Mouse (Mus musculus) embryonic facial prominence, embryonic 15.5 days (tissue): ENCODE results near the gene 1600014C10Rik. TPM values are rescaled to one million over a fixed set of nuclear protein-coding genes. Genes with fewer than 3 reads are reported as not detected.

ENCODE experiments used
- ATAC-seq: fragments of 200-750 bp; cut with Nextera tagmentation; 2 replicates; pipeline ENCODE4 v1.8.0; 2017; ENCODE audit warnings: low read depth, moderate TSS enrichment; ENCODE audit not compliant: insufficient number of reproducible peaks, low FRiP score, low TSS enrichment
- H3K27ac ChIP-seq: fragments of 300-500 bp; sonication (generic); replicated peaks from 2 replicates; pipeline ENCODE4 v1.5.1; 2015; ENCODE audit warnings: mild to moderate bottlenecking, inconsistent platforms
- H3K27me3 ChIP-seq: fragments of 300-500 bp; sonication (generic); 2 replicates; pipeline ENCODE4 v1.6.1; 2015; ENCODE audit warnings: inconsistent platforms
- H3K36me3 ChIP-seq: fragments of 300-500 bp; sonication (generic); 2 replicates; pipeline ENCODE4 v1.6.1; 2015; ENCODE audit warnings: mild to moderate bottlenecking, inconsistent platforms
- H3K4me1 ChIP-seq: fragments of 300-500 bp; sonication (generic); 2 replicates; pipeline ENCODE4 v1.6.1; 2015; ENCODE audit warnings: inconsistent platforms
- H3K4me2 ChIP-seq: fragments of 300-500 bp; sonication (generic); replicated peaks from 2 replicates; pipeline ENCODE4 v1.6.1; 2015; ENCODE audit warnings: mild to moderate bottlenecking, inconsistent platforms
- H3K4me3 ChIP-seq: fragments of 300-500 bp; sonication (generic); replicated peaks from 2 replicates; pipeline ENCODE4 v1.5.1; 2015; ENCODE audit warnings: mild to moderate bottlenecking, inconsistent platforms
- H3K9ac ChIP-seq: fragments of 300-500 bp; sonication (generic); 2 replicates; pipeline ENCODE4 v1.6.1; 2015; ENCODE audit warnings: inconsistent platforms
- H3K9me3 ChIP-seq: fragments of 300-500 bp; sonication (generic); replicated peaks from 2 replicates; pipeline ENCODE4 v1.6.1; 2016; ENCODE audit warnings: inconsistent platforms
- WGBS: fragments of 180-500 bp; shearing (Covaris S2); methylation state at CpG from one replicate; pipeline ENCODE4 v1.1.7; 2015; 5-methylcytosine and 5-hydroxymethylcytosine counted together
- polyA plus RNA-seq: library from polyadenylated mRNA; unstranded; fragments of >200 nt; fragmentation: Nextera tagmentation; extraction: Ambion mirVana; gene quantifications from 2 replicates; pipeline ENCODE4 v1.2.1, GENCODE M21; 2015

1600014C10Rik gene
- polyA plus RNA-seq, 1 experiment from 2014 or later: 18.4 TPM

DNA sequence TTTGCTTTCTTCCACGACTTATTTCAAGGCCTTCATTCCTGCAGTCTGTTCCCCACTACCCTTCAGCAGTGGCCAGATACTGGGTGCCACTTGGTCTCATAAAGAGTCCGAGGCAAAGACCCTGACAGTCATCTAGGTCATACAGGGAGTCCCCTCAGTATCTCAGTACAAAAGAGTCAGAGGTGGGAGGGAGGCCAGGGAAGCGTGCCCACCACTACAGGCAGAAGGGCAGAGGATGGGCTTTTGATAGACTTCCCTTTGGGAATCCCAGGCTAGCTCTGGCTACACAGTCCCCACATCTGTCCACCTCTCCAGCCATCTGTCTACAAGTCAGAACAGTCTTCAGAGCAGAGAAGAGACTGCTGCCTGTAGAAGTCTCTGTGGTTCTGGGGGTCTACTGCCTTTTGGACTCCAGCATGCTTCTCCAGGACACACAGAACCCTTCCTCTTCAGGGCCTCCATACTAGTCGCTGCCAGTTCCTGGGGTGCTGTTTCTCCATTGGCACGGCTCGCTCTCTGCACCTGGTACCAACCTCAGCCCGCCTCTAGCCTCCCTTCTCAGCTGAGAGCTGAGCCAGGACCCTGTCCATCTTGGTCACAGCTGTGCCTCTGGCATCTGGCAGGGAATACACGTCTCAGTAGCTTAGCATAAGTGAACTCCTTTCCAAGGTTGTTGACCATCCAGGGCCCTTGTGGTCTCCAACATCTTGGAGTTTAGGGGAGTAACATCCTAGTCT lies 35.8 kb downstream of the 1600014C10Rik start:
- peaks cover 27% of the 10 kb centered on the region for H3K36me3 ChIP-seq
- H3K27ac ChIP-seq: no peak overlapping the region
- H3K27me3 ChIP-seq: no peaks in the 10 kb centered on the region
- H3K4me1 ChIP-seq: 0 out of 2 replicates have a peak, but pooled peaks cover 9% of the 10 kb centered on the region
- H3K9ac ChIP-seq: no peak overlapping the region
- no peak overlapping the region for H3K4me2 ChIP-seq
- WGBS: 78% methylated on average over 8 of the region's 8 CpGs
- H3K4me3 ChIP-seq: no peak overlapping the region
- ATAC-seq: no peak
- H3K9me3 ChIP-seq: no peaks in the 10 kb centered on the region

DNA sequence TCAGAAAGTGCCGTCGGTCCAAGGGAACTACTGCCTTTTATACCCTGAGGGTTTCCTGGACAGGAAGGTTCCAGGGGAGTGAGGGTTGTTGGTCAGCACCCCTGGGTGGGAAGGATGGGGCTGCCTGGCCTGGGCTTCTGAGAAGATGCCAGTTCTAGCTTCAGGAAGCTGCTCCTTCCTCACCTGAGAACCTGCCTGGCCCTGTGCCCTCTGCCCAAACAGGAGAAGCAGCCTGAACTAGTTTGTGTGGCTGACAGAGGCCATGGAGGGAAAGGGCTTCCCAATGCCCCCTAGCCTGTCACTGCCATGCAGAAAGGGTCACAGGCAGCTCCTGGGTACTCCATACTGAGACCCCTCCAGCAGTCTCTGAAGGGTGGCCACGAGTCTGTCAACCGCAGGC lies 36.5 kb downstream of the 1600014C10Rik start:
- no peak overlapping the region for H3K4me3 ChIP-seq
- H3K36me3 ChIP-seq: peaks cover 27% of the 10 kb centered on the region
- no peaks in the 10 kb centered on the region for H3K9me3 ChIP-seq
- no peak for ATAC-seq
- H3K27me3 ChIP-seq: no peaks in the 10 kb centered on the region
- H3K27ac ChIP-seq: no peak overlapping the region
- WGBS: 90% methylated on average over 4 of the region's 4 CpGs
- H3K9ac ChIP-seq: no peak overlapping the region
- H3K4me2 ChIP-seq: no peak overlapping the region
- H3K4me1 ChIP-seq: 0 out of 2 replicates have a peak, but pooled peaks cover 9% of the 10 kb centered on the region

DNA sequence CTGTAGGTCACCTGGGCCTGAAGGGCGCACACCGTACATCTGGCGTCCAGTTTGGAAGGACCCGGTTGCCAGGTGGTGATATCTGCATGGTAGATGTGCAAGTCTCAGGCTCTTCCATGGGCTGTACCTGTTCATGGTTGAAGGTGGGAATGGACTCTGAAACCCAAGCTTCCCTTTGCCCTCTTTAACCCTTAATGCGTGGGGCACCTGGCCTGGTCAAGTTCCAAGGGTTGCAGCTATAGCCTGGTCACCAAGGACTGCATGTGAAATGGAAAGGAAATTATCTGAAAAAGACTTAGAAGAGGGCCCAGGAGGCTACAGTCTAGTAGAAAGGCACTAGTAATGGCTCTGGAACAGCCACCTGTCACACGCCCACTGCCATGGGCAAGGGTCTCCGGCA lies 37.8 kb downstream of the 1600014C10Rik start:
- no peak overlapping the region for H3K27ac ChIP-seq
- H3K4me3 ChIP-seq: no peak overlapping the region
- H3K9ac ChIP-seq: no peak overlapping the region
- H3K4me1 ChIP-seq: peaks cover 15% of the 10 kb centered on the region; the same call in 1 of the 2 replicates
- no peak overlapping the region for H3K4me2 ChIP-seq
- peaks cover 27% of the 10 kb centered on the region for H3K36me3 ChIP-seq
- WGBS: 96% methylated on average over 7 of the region's 7 CpGs
- no peak for ATAC-seq
- H3K27me3 ChIP-seq: no peaks in the 10 kb centered on the region
- no peaks in the 10 kb centered on the region for H3K9me3 ChIP-seq

DNA sequence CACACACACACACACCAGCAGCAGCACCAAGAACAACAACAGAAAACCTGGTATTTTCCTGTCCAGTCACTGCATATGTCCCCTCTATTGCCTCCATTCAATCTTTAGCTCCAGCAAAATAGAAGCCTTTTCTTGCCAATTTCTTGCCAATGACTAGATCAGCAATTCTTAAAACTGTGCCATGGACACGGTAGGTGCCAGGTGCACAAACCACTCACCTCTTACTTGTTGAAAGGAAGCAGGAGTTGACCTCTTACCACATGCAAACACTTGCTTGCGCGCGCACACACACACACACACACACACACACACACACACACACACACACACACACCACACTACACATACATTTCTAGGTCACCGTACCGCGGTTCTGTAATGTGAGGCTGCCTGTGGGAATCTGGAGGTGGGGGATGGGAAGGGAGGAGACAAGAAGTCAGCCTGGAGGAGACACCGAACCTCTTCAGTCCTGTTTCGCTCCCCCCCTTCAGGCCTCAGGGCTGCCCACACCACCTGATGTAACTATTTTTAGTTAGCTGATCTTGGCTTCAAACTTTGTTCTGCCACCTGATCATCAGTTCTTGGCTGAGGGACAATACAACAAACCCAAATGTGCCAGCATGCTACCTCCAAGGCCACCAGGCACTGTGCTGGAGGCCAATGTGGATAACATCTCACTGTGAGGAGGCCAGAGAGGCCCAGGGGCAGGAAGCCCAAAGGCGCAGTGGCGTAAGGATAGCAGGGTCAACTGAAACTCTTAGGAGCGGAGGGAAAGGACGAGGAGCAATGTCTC lies 41.8 kb downstream of the 1600014C10Rik start:
- H3K9me3 ChIP-seq: no peaks in the 10 kb centered on the region
- no peak overlapping the region for H3K27ac ChIP-seq
- WGBS: 74% methylated on average over 13 of the region's 13 CpGs
- H3K36me3 ChIP-seq: peaks cover 21% of the 10 kb centered on the region; the same call in 1 of the 2 replicates
- no peak overlapping the region for H3K4me2 ChIP-seq
- peaks cover 16% of the 10 kb centered on the region for H3K4me1 ChIP-seq
- H3K9ac ChIP-seq: no peak overlapping the region
- 0 out of 2 replicates have a peak, but pooled peaks cover 6% of the 10 kb centered on the region for H3K27me3 ChIP-seq
- ATAC-seq: no peak
- no peak overlapping the region for H3K4me3 ChIP-seq

DNA sequence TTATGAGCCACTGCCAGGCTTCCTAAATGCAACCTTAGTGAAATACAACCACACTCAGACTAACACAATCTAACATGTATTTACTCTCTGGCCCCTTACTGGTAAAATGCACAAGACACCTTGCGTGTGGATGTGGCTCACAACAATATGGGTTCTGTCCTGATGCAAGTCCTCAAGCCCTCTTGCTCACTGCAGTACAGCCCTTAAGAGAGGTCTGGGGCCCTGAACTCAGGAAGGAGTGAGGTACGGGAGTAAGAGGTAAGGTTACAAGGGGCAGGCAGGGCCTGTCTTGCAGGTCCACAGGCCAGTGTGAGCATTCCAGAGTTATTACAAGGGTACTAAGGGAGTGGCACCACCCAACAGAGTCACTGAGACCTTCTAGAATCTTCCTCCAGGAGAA lies 43.2 kb downstream of the 1600014C10Rik start:
- Histone ChIP-seq H3K27ac (no peak overlapping the region), H3K4me1 (peaks cover 16% of the 10 kb centered on the region), H3K4me2 (peak overlapping the region; percentile 79), H3K4me3 (0 out of 2 replicates have a peak overlapping the region, but pooled peaks have one; percentile 7), H3K9me3 (no peaks in the 10 kb centered on the region), H3K27me3 (peaks cover 10% of the 10 kb centered on the region; the same call in 1 of the 2 replicates), H3K36me3 (peaks cover 7% of the 10 kb centered on the region; the same call in 1 of the 2 replicates), H3K9ac (no peak overlapping the region)
- no peak for ATAC-seq
- 72% methylated on average over 2 of the region's 2 CpGs for WGBS

DNA sequence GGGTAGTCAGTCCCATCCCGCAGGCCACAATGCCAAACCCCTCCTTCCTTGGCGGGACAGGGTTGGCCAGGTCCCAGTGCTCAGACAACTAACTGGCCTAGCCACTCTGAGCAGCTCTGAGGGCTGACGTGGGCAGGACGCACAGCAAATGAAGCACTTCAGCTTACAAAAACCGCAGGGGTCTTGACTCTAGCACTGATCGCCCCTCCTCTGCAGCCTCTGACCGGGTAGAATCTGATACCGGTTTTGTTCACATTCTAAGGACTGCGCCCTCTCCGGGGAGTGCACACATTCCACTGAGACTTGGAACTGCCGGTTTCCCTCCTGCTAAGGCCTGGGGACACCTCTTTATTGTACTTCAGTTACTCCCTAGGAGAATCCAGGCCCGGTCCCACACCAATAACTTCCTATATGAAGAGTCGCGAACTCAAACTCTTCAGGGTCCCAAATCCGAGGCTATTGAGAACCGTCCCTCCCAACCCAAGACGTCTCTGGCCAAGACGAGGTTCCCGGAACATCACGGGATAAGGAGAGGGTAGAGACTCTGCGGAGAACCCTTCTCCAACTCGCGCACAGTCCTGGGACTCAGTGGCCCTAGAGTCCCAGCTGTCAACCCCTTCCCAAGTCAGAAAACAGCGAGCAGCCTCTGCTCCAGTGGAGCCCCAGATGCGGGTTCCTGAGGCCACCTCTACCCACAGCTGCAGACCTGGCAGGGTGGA lies 44.3 kb downstream of the 1600014C10Rik start:
- Histone ChIP-seq H3K9me3 (no peaks in the 10 kb centered on the region), H3K4me3 (peak overlapping the region; percentile 67), H3K27me3 (peaks cover 10% of the 10 kb centered on the region; the same call in 1 of the 2 replicates), H3K4me1 (peaks cover 16% of the 10 kb centered on the region), H3K36me3 (no peaks in the 10 kb centered on the region), H3K4me2 (peak overlapping the region; percentile 79), H3K27ac (peak overlapping the region; percentile 84), H3K9ac (peak overlapping the region; percentile 39)
- ATAC-seq: peak; percentile 52
- WGBS: under 1% methylated on average over 25 of the region's 25 CpGs

DNA sequence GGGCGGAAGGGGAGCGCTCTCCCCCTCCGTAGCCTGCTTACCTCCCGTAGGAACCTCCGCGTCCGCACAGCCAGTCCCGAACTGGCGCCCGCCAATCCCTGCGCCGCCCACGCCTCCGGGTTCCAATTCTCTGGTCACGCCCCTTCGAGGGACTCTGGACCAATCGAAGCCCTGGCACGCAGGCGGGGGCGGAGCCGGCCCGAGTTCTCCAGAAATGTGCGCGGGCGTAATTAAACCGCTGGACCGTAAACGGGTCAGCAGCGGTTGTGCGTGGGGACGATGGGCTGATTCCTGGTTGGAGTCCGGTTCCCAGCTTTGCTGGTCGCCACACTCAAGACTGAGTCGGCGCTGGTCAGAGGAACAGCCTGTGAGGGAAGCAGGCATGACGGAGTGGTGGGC lies 44.9 kb downstream of the 1600014C10Rik start, which contains the start of gene Plekhf1:
Plekhf1 (minus strand) TSS at position 117 of the 399 bp plus-strand sequence.
- Histone ChIP-seq H3K4me1 (peaks cover 16% of the 10 kb centered on the region), H3K9ac (peak within 1 kb of the TSS; percentile 39), H3K36me3 (no peaks in the 10 kb centered on the region), H3K4me3 (peak within 1 kb of the TSS; percentile 67), H3K27ac (peak within 1 kb of the TSS; percentile 84), H3K27me3 (peaks cover 10% of the 10 kb centered on the region; the same call in 1 of the 2 replicates), H3K9me3 (no peaks in the 10 kb centered on the region), H3K4me2 (peak within 1 kb of the TSS; percentile 79)
- peak; percentile 91 for ATAC-seq
- WGBS: under 1% methylated on average over 36 of the region's 36 CpGs

DNA sequence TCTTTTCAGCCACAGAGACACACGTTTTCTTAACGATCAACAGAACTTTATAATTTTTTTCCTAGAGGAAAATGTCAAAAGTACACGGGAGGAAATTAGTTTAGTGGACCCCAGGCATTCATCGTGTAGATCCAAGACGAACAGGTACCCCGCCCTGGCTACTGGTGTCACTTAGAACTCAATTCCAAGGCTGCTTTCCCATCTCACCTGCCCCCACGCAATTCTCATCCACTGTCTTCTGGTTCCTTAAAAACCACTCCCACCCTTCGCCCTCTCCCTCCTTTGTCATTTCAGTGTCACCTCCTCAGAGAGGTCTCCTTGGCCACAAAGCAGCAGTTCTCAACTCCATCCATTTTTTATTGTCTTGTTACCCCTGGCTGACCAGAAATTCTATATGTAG lies 45.3 kb downstream of the 1600014C10Rik start:
- Histone ChIP-seq H3K4me3 (peak overlapping the region; percentile 67), H3K9me3 (no peaks in the 10 kb centered on the region), H3K36me3 (no peaks in the 10 kb centered on the region), H3K4me2 (peak overlapping the region; percentile 79), H3K9ac (no peak overlapping the region), H3K27ac (peak overlapping the region; percentile 84; the same call in 1 of the 2 replicates), H3K27me3 (peaks cover 10% of the 10 kb centered on the region; the same call in 1 of the 2 replicates), H3K4me1 (peaks cover 16% of the 10 kb centered on the region)
- 24% methylated on average over 8 of the region's 8 CpGs for WGBS
- ATAC-seq: no peak

DNA sequence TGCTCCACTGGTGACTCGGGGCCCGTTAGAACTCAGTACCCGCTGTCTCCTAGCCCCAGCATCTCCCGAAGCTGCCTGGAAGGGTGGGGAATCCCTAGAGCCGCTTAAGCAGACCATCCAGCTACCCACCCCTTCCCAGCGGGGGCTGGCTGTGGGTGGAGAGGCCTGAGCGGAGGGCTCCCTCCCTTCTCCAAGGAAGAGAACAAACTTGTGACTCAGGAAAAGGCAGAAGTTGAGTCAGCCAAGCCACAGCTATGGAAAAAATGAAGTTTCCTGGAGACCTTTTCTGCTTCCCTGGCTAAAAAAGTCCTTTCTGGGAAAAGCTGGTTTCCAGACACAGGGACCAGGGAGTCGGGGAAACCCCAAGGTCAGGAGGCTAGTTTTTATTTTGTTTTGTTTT lies 47.3 kb downstream of the 1600014C10Rik start:
- H3K4me1 ChIP-seq: peaks cover 11% of the 10 kb centered on the region
- peaks cover 10% of the 10 kb centered on the region; the same call in 1 of the 2 replicates for H3K27me3 ChIP-seq
- H3K27ac ChIP-seq: peak overlapping the region; percentile 44; the same call in 1 of the 2 replicates
- no peak for ATAC-seq
- no peak overlapping the region for H3K4me3 ChIP-seq
- no peaks in the 10 kb centered on the region for H3K9me3 ChIP-seq
- 13% methylated on average over 8 of the region's 8 CpGs for WGBS
- H3K36me3 ChIP-seq: no peaks in the 10 kb centered on the region
- H3K9ac ChIP-seq: no peak overlapping the region
- no peak overlapping the region for H3K4me2 ChIP-seq

DNA sequence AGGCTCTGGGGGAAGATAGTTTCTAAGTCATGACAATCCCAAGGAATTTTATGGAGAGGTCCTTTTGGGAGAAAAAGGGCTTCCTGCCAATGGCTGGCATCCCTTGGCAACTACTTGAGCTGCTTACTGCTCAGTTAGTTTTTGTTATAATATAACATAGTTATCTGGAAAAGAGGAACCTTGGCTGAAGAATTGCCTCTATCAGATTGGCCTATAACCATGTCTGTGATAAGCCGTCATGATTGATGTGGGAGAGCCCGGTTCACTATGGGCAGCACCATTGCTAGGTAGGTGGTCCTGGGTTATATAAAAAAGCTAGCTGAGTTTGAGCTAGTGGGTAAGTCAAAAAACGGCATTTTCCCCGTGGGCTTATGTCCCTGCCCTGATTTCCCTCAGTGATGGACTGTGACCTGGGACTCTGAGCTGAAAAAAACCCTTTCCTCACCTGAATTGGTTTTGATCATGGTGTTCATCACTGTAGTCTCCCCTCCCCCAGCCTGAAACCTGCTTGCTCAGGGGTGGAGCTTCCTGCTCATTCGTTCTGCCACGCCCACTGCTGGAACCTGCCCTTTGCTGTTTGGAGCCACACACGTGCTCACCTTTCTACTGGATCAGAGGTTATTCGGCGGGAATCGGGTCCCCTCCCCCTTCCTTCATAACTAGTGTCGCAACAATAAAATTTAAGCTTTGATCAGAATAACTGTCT lies 53.5 kb downstream of the 1600014C10Rik start:
- Histone ChIP-seq H3K4me2 (no peak overlapping the region), H3K27me3 (no peaks in the 10 kb centered on the region), H3K36me3 (no peaks in the 10 kb centered on the region), H3K9me3 (no peaks in the 10 kb centered on the region), H3K27ac (no peak overlapping the region), H3K9ac (no peak overlapping the region), H3K4me3 (no peak overlapping the region), H3K4me1 (no peaks in the 10 kb centered on the region)
- 50% methylated on average over 11 of the region's 11 CpGs for WGBS
- no peak for ATAC-seq
